Mouse (Mus musculus): ENCODE results near the gene G3bp1. TPM values are rescaled to one million over a fixed set of nuclear protein-coding genes. Genes with fewer than 3 reads are reported as not detected.

G3bp1 gene
- total RNA-seq, 2 experiments from 2014 or later = 31.3 to 34.0 TPM

DNA sequence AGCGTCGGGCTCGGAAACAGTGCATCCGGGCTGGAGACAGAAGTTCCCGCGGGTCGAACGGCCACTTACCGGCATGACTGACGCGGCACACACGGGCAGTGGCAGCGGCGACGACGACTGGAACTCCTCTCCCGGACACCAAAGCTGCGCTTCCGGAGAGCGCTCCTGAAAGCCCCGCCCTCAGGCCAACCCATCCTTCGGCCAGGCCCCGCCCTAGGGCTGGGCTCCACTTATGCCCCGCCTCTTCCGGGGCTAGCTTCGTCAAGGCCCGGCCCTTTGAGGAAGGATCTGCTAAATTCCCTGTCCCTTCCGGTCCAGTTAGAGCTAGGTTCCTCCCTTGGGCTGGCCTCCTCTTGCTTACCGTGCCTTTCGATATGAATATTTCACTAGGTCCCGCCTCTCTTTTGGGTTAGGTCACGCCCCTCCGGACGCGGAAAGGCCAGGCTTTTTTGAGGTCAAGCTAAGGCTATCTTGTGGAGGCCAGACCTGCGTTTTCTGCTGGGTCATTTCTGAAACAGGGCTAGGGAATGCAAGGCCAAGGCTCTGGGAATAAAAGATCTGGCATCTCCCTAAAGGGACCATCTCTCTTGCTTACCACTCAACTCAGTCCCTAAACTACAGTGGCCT lies 8.4 kb upstream of the G3bp1 start, which contains the start of gene Atox1:
Gene Atox1, minus strand, starts transcription at position 221 of the 627 bp plus-strand sequence.
- intact Hi-C loops (cut with DNase I) = no loop called here
- peak; percentile 92 to 94 for DNase-seq (ENCODE audit: low spot score in 2 of 2)

DNA sequence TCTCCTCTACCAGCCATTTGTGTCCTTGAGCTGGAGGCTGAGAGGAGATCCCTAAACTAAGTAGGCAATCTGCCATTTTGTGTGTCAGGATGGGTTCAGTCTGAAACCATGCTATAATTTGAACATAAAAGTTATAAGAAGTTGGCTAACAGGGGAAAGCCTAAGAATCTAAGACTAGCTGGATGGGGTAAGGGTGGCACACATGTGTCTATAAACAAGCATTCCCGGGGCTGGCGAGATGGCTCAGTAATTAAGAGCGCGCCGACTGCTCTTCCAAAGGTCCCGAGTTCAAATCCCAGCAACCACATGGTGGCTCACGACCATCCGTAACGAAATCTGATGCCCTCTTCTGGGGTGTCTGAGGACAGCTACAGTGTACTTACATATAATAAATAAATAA lies 7.3 kb upstream of the G3bp1 start:
- DNase-seq (ENCODE audit: low spot score in 2 of 2) = no peak
- intact Hi-C loops (cut with DNase I) = no loop called here

- no peak for DNase-seq (ENCODE audit: low spot score in 2 of 2)
- intact Hi-C loops (cut with DNase I) = no loop called here
Observed at GRCm38 (mm10) chr11:55464707-55465106, 4.8 kb upstream of the G3bp1 start.

GRCm38 (mm10) chr11:55465177-55465576 lies 4.3 kb upstream of the G3bp1 start:
- intact Hi-C loops (cut with DNase I) = no loop called here
- DNase-seq (ENCODE audit: low spot score in 2 of 2) = no peak

- intact Hi-C loops (cut with DNase I) = no loop called here
- DNase-seq (ENCODE audit: low spot score in 2 of 2) = no peak
Observed at GRCm38 (mm10) chr11:55468012-55468411, 1.5 kb upstream of the G3bp1 start.

DNA sequence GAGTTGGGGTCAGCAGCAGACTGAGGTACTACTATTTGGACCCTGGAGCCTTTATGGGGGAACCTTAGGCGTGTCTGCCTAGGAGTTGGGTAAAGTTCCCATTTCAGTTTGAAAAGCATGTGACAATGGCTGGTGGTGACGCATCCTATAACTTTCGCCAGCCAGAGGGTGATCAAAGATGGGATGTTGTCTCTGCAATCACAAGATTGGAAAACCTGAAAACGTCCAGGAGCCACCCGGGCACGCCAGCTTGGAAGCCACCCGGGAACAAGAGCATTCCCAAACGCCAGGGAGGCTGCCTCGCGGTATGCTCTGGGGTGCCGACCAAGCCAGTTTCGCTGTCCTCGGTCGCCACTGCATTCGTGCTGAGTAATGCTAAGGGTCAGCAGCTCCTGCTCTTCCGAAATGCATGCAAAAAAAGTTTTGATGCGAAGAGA lies 856 bp upstream of the G3bp1 start:
- intact Hi-C loops (cut with DNase I) = no loop called here
- no peak for DNase-seq (ENCODE audit: low spot score in 2 of 2)

DNA sequence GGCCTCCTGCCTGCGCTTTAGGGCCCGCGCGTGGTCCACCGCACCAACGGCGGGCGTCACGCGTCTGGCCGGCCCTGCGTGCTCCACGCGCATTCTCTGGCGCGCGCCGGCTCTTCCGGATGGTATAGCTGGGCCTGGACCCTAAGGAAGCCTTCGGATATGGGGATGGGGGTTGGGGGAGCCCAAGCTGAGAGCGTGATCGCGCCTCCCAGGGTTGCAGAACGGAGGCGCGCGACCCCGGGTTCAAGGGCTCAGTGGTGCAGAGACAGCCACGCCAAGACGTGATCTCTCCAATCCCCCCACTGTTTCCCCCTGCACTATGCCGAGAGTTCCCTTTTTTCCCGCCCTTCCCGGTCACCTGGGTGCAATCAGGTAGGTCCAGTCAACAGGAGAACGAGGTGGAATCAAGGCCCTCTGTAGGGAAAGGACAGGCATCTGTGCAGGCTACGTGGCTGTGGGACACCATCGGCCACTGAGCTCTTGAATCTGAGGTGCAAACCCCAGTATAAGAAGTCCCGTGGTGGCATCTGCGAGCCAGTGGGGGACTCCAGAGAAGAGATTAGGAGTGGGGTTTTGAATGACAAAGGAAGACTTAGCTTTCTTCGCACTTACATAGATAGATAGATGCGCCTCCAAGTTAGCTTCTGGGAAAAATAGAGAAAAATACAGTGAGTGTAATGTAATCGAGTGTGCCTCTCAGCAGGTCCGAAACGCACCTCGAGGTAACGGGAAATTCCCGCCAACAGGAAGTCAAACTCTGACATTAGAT lies 622 bp downstream of the G3bp1 start:
- intact Hi-C loops (cut with DNase I) = no loop called here
- peak; percentile 19 to 24 for DNase-seq (ENCODE audit: low spot score in 2 of 2)

DNA sequence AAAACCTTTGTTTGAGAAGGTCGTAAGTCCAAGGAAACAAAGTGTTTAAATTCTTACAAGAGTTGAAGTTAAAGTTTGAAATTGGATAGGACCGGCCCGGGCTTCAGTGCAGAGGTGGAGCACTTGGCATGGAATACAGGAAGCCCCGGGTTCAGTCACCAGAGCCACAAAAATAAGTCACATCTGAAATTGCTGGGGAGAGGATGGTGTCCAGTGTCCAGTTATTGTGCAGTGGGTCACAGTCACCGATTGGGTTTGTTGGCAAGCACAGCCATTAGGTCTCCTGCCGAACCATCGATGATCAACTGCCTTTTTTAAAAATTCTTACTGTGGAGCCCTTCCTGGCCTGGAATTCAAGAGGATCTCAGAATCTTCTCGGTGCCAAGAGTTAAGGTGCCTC lies 1.3 kb downstream of the G3bp1 start:
- intact Hi-C loops (cut with DNase I) = no loop called here
- no peak for DNase-seq (ENCODE audit: low spot score in 2 of 2)

- no peak for DNase-seq (ENCODE audit: low spot score in 2 of 2)
- intact Hi-C loops (cut with DNase I) = no loop called here
Observed at GRCm38 (mm10) chr11:55471467-55471866, 2.0 kb downstream of the G3bp1 start.

GRCm38 (mm10) chr11:55473219-55473618 lies 3.7 kb downstream of the G3bp1 start:
- intact Hi-C loops (cut with DNase I) = no loop called here
- no peak for DNase-seq (ENCODE audit: low spot score in 2 of 2)

GRCm38 (mm10) chr11:55485443-55485842 lies 16.0 kb downstream of the G3bp1 start:
- no peak for DNase-seq (ENCODE audit: low spot score in 2 of 2)
- intact Hi-C loops (cut with DNase I) = no loop called here

GRCm38 (mm10) chr11:55496158-55496557 lies 26.7 kb downstream of the G3bp1 start:
- DNase-seq (ENCODE audit: low spot score in 2 of 2) = no peak
- intact Hi-C loops (cut with DNase I) = no loop called here

DNA sequence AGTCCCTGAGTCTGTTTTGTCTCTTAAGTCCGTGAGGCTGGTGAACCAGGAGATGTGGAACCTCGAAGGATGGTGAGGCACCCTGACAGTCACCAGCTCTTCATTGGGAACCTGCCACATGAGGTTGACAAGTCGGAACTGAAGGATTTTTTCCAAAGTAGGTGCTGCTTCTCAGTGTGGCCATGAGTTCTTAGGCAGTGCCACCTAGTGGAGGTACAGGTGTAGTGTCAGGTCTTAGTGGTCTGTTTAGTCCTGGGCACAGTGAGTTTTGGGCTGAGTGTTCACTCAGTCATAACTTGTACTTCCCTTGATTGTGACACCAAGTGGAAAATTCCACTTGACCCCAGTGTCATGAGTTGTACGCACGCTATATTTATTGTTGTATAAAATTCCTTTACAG lies 28.4 kb downstream of the G3bp1 start:
- DNase-seq (ENCODE audit: low spot score in 2 of 2) = peak in 1 of 2 experiments; percentile 29
- intact Hi-C loops (cut with DNase I) = no loop called here

GRCm38 (mm10) chr11:55501955-55502531 lies 32.6 kb downstream of the G3bp1 start:
- intact Hi-C loops (cut with DNase I) = no loop called here
- no peak for DNase-seq (ENCODE audit: low spot score in 2 of 2)

DNA sequence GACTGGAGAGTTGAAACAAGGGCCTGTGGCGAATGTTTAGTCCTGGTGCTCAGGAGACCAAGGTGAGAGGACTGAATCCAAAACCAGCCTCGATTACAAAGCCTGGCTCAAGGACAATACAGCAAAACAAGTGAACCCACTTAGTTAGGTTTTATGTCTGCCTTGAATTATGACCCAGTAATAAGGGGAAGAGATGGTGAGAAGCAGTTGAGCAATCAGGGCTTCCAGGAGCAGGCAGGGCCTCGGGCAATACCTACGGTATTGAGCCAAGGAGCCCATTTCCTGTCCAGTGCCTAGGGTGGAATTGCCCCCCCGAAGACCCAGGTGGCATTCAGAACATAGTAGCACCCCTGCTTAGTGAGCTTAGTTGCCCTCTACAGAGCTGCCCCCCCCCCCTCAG lies 33.4 kb downstream of the G3bp1 start:
- DNase-seq (ENCODE audit: low spot score in 2 of 2) = no peak
- intact Hi-C loops (cut with DNase I) = no loop called here

- intact Hi-C loops (cut with DNase I) = no loop called here
- DNase-seq (ENCODE audit: low spot score in 2 of 2) = no peak
Observed at GRCm38 (mm10) chr11:55505485-55505884, 36.0 kb downstream of the G3bp1 start.

DNA sequence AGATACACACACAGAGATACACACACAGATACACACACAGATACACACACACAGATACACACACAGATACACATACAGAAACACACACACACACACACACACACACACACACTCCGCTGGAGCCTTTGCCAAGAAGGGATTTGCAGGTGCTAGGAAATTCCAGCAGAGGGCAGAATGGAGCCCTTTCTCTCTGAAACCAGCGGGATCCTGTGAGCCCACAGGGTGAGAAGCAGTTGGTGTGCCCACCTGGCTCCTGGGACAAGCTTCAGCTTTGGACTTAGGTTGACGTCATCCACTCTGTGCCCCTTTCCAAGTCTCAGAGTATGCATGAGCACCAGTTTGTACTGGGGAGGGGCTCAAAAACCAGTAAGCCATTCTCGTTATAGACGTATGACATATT lies 41.9 kb downstream of the G3bp1 start:
- intact Hi-C loops (cut with DNase I) = no loop called here
- DNase-seq (ENCODE audit: low spot score in 2 of 2) = no peak

GRCm38 (mm10) chr11:55517666-55518065 lies 48.2 kb downstream of the G3bp1 start:
- intact Hi-C loops (cut with DNase I) = loop anchor here (2.0 to 5.0 kb wide), 2 partner anchors 475 to 591 kb away; no protein-coding TSS in a partner anchor
- DNase-seq (ENCODE audit: low spot score in 2 of 2) = no peak

GRCm38 (mm10) chr11:55518806-55519674 lies 49.6 kb downstream of the G3bp1 start:
- intact Hi-C loops (cut with DNase I) = loop anchor here (2.0 to 5.0 kb wide), 2 partner anchors 473 to 590 kb away; no protein-coding TSS in a partner anchor
- peak; percentile 62 to 80 for DNase-seq (ENCODE audit: low spot score in 2 of 2)

DNA sequence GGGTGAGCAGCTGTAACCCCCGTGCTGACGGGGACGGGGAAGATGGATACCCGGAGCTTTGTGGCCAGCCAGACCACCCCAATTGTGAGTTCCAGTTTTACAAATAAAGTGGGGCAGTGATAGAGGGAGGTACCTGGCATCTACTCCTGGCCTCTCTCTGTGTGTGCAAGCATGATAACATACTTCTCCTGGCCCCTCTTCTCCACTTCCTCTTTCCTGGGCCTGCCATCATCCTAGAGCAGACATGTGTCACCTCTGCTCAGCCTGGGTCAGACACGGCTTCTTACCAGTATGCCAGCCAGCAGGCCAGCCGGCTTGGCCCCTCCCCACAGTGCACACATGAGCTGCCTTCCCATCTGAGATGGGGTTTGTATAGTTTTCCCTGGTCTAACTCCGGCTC lies 61.3 kb downstream of the G3bp1 start:
- intact Hi-C loops (cut with DNase I) = no loop called here
- no peak for DNase-seq (ENCODE audit: low spot score in 2 of 2)

All from left cerebral cortex, postnatal 36 days (tissue).